11 mouse cellular contexts compared by ENCODE assay signal in the genomic region with DNA sequence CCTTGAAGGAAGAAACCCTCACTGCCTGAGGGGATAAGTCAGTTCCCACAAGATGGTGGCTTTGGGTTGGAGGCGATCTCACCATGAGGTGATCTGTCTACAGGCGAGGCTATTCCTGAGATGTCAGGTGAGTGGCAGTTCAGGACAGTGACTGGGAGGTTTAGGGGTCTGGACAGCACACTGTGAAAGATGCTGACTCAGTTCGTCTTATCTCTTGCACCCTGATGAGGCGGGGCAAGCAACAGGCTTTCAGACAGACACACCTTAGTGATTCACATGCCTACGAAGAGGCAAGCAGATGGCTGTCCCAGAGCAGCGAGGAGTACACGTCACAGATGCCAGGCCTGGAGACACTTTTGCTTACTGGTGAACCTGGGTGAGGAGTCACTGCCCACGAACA. TPM values are rescaled to one million over a fixed set of nuclear protein-coding genes. Genes with fewer than 3 reads are reported as not detected.
DNase-seq lines count a peak whose midpoint lies in the region; ATAC-seq and TF ChIP-seq lines count a peak whose summit lies in the region.
"Had no signal": no experiment of that assay in that cellular context is flagged by ENCODE, and none has a peak within 500 bp of the region (broad histone marks: within the 10 kb centered on the region; RNA-seq: fewer than 3 reads in every experiment).

No protein-coding gene starts in this region.

- no peak overlapping the region for H3K9ac ChIP-seq in lung, embryonic 14.5 days
- no peak overlapping the region for H3K9ac ChIP-seq in intestine, postnatal 0 days (ENCODE audit: low read depth, low read length)
- no peak overlapping the region for H3K9ac ChIP-seq in stomach, embryonic 15.5 days
- H3K9ac ChIP-seq: embryonic facial prominence, embryonic 15.5 days had no signal

- no peak overlapping the region for H3K27ac ChIP-seq in lung, embryonic 14.5 days (ENCODE audit: low read depth)
- peak overlapping the region; percentile 17; the same call in 1 of the 2 replicates for H3K27ac ChIP-seq in intestine, postnatal 0 days (ENCODE audit: low read depth, low read length)
- H3K27ac ChIP-seq in stomach, embryonic 15.5 days = peak overlapping the region; percentile 57
- H3K27ac ChIP-seq: embryonic facial prominence, embryonic 15.5 days had no signal

- H3K9me3 ChIP-seq in lung, embryonic 14.5 days (ENCODE audit: low read depth, low read length) = no peaks in the 10 kb centered on the region
- no peaks in the 10 kb centered on the region for H3K9me3 ChIP-seq in intestine, postnatal 0 days (ENCODE audit: control insufficient read depth)
- no peaks in the 10 kb centered on the region for H3K9me3 ChIP-seq in stomach, embryonic 15.5 days
- H3K9me3 ChIP-seq: embryonic facial prominence, embryonic 15.5 days had no signal

- no peak overlapping the region for H3K4me2 ChIP-seq in lung, embryonic 14.5 days
- H3K4me2 ChIP-seq in intestine, postnatal 0 days (replicated peaks; ENCODE audit: low read depth) = no peak overlapping the region
- H3K4me2 ChIP-seq in stomach, embryonic 15.5 days = no peak overlapping the region
- H3K4me2 ChIP-seq: embryonic facial prominence, embryonic 15.5 days had no signal

- peaks cover 8% of the 10 kb centered on the region; the same call in 1 of the 2 replicates for H3K4me1 ChIP-seq in lung, embryonic 14.5 days (ENCODE audit: insufficient read depth)
- peaks cover 8% of the 10 kb centered on the region; the same call in 1 of the 2 replicates for H3K4me1 ChIP-seq in intestine, postnatal 0 days (replicated peaks; ENCODE audit: control insufficient read depth, insufficient read depth, low read length)
- peaks cover 10% of the 10 kb centered on the region; the same call in 1 of the 2 replicates for H3K4me1 ChIP-seq in stomach, embryonic 15.5 days
- H3K4me1 ChIP-seq: embryonic facial prominence, embryonic 15.5 days had no signal

- no peak for DNase-seq in lung, embryonic 14.5 days
- no peak for DNase-seq in lung, postnatal 4 days
- DNase-seq in c-Kit-negative CD71-positive TER-119-positive erythroid progenitor cells, embryonic 14.5 days (ENCODE audit: low read depth, low spot score) = peak; percentile 71
- no peak for DNase-seq in adrenal gland, postnatal 36 days
- DNase-seq in thymus, postnatal 10 days (ENCODE audit: low spot score in 2 of 2) = no peak
- DNase-seq: cerebellum, postnatal 10 days; thymus, adult 2 months had no signal

- WGBS in lung, embryonic 14.5 days = 72% methylated on average over 8 of the region's 8 CpGs
- WGBS in intestine, postnatal 0 days = 38% methylated on average over 8 of the region's 8 CpGs
- WGBS in stomach, embryonic 15.5 days = 57% methylated on average over 8 of the region's 8 CpGs

- no peak overlapping the region for H3K4me3 ChIP-seq in lung, embryonic 14.5 days (ENCODE audit: low read depth, low read length)
- H3K4me3 ChIP-seq in intestine, postnatal 0 days (ENCODE audit: low read depth, low read length) = no peak overlapping the region
- no peak overlapping the region for H3K4me3 ChIP-seq in stomach, embryonic 15.5 days (replicated peaks)
- H3K4me3 ChIP-seq: embryonic facial prominence, embryonic 15.5 days had no signal

- ATAC-seq in lung, embryonic 14.5 days (ENCODE audit: insufficient read depth) = 0 out of 2 replicates have a peak, but pooled peaks have one; percentile 42
- ATAC-seq in intestine, postnatal 0 days = peak; percentile 77
- ATAC-seq in stomach, embryonic 15.5 days (ENCODE audit: insufficient read depth, low FRiP score, low read depth) = peak; percentile 73

- H3K36me3 ChIP-seq in lung, embryonic 14.5 days (ENCODE audit: insufficient read depth) = no peaks in the 10 kb centered on the region
- no peaks in the 10 kb centered on the region for H3K36me3 ChIP-seq in intestine, postnatal 0 days (ENCODE audit: control insufficient read depth, insufficient read depth)
- no peaks in the 10 kb centered on the region for H3K36me3 ChIP-seq in stomach, embryonic 15.5 days
- H3K36me3 ChIP-seq: embryonic facial prominence, embryonic 15.5 days had no signal

- H3K27me3 ChIP-seq in lung, embryonic 14.5 days (ENCODE audit: insufficient read depth, low read length) = no peaks in the 10 kb centered on the region
- H3K27me3 ChIP-seq in intestine, postnatal 0 days (replicated peaks; ENCODE audit: control insufficient read depth, insufficient read depth, low read length) = no peaks in the 10 kb centered on the region
- no peaks in the 10 kb centered on the region for H3K27me3 ChIP-seq in stomach, embryonic 15.5 days (replicated peaks)
- H3K27me3 ChIP-seq: embryonic facial prominence, embryonic 15.5 days had no signal

- TF ChIP-seq CTCF in lung, embryonic 14.5 days (IDR thresholded peaks at IDR 0.05; ENCODE audit: low read depth) = no peak
- TF ChIP-seq CTCF in intestine, postnatal 0 days (IDR thresholded peaks at IDR 0.05; ENCODE audit: low read depth) = no peak

RNA-seq across cellular contexts. Expression of gene Cldn11, which starts 15.5 kb away (rescaled TPM):
- polyA plus RNA-seq in lung, embryonic 14.5 days (2014; fragmentation: Nextera tagmentation; extraction: Ambion mirVana) = 3.4 and 3.6 TPM in 2 replicates
- polyA plus RNA-seq in intestine, postnatal 0 days (2015; fragmentation: Nextera tagmentation; extraction: Ambion mirVana) = 0.92 and 1.1 TPM in 2 replicates
- polyA plus RNA-seq in stomach, embryonic 15.5 days (2015; fragmentation: Nextera tagmentation; extraction: Ambion mirVana) = 4.9 and 6.6 TPM in 2 replicates
- 10 to 100 TPM; 10.7 to 15.3 TPM for total RNA-seq in adrenal gland, postnatal 36 days (2021)
- polyA plus RNA-seq: liver, adult 2 months had no signal

RNA-seq across cellular contexts. Expression of gene Skil, which starts 39.4 kb away (rescaled TPM):
- 24.0 and 24.6 TPM in 2 replicates for polyA plus RNA-seq in lung, embryonic 14.5 days (2014; fragmentation: Nextera tagmentation; extraction: Ambion mirVana)
- polyA plus RNA-seq in intestine, postnatal 0 days (2015; fragmentation: Nextera tagmentation; extraction: Ambion mirVana) = 19.1 and 22.1 TPM in 2 replicates
- 19.3 and 21.6 TPM in 2 replicates for polyA plus RNA-seq in stomach, embryonic 15.5 days (2015; fragmentation: Nextera tagmentation; extraction: Ambion mirVana)
- 10 to 100 TPM; 36.1 to 38.7 TPM for total RNA-seq in adrenal gland, postnatal 36 days (2021)
